Mouse (Mus musculus) 416B (cell line): ENCODE results near the gene Pabpc1l.
"Not testable (repeated sequence)": the region's sequence is repeated elsewhere in the genome, so short reads cannot be mapped to it uniquely, and the experiment has no call there.

Experiments used
- DNase-seq: peaks from one replicate; pipeline ENCODE4 v3.0.0; 2011; ENCODE audit warnings: low read depth

The Pabpc1l gene

DNA sequence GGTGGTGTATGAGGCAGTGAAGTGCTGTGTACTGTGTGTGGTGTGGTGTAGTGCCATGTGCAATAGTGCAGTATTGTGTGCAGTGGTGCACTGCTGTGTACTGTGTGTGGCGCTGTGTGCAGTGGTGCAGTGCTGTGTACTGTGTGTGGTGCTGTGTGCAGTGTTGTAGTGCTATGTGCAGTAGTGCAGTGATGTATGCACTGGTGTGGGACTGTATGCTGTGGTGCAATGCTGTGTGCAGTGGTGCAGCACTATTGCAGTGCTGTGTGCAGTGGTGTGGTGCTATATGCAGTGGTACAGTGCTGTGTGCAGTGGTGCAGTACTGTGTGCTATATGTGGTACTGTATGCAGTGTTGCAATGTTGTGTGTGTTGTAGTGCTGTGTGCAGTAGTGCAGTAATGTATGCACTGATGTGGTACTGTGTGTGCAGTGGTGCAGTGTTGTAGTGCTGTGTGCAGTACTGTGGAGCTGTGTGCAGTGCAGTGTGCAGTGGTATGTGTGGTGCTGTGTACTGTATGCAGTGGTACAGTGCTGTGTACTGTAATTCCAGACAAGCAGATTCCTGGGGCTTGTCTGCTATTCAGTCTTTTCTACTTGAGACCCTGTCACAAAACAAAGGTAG lies 13.3 kb downstream of the Pabpc1l start:
- DNase-seq = no peak

DNA sequence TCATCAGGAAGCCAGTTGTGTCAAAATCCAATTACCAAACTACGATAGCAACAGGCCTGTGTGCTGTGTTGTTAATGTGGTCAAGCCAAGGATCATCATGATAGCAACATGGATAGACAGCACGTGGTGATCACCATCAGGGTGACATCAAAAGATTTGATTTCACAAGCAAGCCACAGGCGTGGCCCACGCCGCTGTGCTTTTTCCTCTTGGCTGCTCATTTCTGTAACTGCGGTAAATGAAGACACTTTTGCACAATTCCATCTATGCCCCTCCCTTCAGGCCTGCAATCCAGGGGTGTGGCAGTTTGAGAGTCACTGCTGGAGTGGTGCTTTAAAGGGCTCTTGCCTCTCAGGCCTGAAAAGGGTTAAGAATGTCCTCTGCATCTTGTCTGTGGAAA lies 15.7 kb downstream of the Pabpc1l start:
- peak; percentile 84 for DNase-seq

DNA sequence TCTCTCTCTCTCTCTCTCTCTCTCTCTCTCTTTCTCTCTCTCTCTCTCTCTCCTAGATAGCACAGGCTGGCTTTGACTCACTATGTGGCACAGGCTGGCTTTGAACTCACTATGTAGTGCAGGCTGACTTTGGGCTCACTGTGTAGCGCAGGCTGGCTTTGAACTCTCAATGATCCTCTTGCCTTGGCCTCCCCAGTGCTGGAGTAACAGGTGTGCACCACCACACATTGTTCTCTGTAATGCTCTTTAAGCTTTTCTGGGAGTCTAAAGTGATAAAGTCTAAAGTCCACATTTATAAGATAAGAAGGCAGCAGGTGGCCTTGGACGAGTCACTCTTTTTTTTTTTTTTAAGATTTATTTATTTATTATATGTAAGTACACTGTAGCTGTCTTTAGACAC lies 16.3 kb downstream of the Pabpc1l start:
- no peak for DNase-seq

DNA sequence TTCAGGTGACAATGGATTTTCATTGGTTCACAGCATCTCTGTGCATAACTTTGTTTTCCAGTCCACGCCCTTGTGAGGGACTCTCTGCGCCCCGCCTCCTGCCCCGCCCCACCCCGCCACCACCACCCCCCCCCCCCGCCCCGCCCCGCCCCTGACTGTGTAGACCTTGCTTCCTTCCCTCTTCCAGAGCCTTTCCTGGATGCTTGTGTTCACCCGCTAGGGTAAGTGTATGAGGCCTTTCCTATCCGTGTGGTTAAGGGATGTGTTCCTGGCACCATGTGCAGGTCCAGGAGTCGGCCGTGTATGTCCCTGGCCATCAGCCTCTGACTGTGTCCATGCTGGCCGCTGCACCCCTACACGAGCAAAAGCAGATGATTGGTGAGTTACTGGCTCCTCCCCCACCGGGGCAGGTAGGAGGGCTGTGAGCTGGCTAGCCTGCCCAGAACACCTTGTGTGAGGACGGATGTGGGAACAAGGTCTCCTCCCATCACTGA lies 22.0 kb downstream of the Pabpc1l start:
- DNase-seq = peak; percentile 26

DNA sequence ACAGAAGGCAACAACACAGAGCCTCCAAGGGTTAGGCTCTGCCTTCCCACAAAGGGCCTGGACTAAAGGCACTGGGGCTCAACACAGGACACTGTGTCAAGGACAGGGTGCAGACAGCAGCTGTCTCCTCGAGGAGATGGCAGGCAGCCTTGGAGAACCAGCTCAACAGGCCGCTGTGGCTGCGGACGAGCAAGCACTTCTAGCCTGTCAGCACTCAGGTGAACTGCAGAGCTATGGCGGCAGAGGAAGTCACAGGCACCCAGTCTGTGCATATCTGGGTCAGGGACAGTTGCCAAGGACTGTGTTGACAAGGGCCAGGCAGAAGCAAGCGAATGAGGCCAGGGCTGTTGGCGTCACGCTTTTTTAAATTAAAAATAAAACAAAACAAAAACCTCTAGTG lies 28.5 kb downstream of the Pabpc1l start:
- DNase-seq = no peak

DNA sequence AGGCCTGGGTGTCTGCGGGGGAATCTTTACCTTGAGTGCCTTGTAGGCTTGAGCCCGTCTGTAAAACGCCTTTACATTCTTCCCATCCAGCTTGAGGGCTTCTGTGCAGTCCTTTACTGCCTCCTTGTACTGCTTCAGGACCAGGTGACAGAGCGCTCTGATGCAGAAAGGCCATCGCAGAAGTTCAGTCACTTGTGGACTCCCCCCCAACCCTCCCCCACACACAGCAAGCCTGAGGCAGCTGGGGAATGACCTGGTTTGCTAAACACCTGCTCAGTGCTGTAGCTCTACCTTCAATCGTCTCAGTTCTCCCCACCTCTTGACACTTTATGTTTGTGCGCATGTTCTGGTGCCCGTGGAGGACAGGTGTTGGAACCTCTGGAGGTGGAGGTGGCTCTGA lies 29.4 kb downstream of the Pabpc1l start:
- no peak for DNase-seq

DNA sequence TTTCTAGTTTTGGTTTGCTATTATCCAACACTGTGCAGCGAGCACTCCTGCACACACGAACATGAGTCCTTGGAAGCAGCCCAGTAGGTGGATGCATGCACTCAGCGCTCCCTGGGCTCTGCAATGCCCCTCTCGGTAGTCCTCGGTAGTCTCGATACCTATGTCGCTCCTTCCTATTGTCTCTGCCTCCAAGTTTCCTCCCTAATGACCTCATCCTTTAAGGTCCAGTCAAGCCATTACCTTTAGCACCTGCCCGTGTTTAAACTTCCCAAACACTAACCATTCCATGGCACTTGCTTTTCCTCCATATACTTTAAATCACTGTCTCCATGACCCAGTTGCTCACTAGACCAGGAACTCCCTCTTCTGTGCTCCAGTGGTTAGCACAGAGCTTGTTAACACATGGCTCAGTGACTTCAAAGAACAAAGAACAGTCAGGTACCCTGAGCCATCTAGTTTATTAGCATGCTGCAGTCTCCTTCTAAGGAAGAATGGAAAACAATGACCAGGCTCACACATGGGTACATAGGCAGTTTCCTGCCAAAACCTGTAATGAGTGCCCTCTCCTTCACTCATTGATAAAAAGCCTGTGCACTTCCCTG lies 34.5 kb downstream of the Pabpc1l start:
- no peak for DNase-seq

DNA sequence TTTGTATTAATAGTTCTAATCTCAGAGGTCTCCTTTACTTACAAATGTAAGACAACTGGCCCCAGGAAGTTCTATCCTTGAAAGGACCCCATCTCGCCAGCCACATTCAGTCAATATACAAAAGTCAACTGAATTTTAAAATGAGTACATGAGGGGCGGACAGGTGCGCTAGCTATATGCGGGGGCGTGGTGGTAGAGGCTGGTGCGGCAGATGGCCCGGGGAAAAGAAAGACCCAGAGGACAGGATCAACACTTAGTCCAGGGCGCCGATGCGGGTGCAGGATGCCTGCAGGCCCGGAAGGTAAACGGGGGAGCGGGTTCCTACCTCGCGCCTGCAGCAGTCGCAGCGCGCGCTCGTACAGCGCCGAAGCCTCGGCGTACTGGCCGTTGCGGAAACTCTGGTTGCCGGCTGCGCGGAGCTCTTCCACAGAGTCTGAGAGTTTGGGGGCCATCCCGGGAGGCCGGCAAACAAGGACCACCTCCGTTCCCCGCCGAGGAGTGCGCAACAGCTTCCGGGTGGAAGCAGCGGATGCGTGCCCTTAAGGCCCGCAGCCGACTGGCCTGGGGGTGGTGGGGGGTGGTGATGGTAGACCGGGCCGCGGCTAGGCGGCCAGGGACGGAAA lies 45.0 kb downstream of the Pabpc1l start, which contains the start of gene Stk4:
TSS of gene Stk4 (plus strand) at position 181 of the 623 bp plus-strand sequence.
- no peak for DNase-seq

DNA sequence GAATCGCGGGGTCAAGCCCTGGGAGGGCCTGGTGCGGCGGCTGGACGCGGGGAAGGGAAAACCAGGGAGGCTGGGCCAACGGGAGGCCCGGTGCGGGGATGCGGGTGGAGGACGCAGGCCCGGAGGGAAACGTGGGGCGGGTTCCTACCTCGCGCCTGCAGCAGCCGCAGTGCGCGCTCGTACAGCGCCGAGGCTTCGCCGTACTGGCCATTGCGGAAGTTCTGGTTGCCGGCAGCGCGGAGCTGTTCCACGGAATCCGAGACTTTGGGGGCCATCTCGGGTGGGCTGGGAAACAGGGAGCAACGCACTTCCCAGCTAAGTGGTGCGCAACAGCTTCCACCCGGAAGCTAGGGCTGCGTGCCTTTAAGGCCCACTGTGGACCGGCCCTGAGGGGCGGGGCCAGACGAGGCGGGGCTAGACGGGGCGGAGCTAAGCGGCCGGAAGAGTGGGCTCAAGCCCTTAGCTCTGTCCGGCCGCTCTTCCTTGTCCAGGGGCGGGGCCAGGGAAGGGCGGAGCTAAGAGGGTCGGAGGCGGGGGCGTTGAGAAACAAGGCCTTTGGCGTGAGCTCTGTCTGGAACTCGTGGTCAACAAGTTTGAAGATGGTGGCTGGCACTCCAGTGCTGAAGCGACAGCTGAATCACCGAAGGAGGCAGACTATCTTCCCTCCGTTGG lies 45.7 kb downstream of the Pabpc1l start, which contains the start of gene Tomm34:
TSS of gene Tomm34 (minus strand) at position 405 of the 672 bp plus-strand sequence.
- peak; percentile 98 for DNase-seq

DNA sequence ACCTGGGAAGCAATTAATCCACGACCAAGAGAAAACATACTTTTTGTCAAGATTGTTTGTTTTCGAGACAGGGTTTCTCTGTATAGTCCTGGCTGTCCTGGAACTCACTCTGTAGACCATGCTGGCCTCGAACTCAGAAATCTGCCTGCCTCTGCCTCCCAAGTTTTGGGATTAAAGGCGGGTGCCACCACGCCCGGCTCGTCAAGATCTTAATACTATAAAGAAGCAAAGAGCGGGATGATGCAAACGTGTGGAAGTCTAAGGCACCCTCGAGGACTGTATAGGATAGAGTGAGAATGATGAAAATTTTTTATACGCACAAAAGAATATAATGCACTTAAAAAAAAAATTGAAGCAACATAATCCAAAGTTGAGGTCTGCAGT lies 46.2 kb downstream of the Pabpc1l start:
- not testable (repeated sequence) for DNase-seq

DNA sequence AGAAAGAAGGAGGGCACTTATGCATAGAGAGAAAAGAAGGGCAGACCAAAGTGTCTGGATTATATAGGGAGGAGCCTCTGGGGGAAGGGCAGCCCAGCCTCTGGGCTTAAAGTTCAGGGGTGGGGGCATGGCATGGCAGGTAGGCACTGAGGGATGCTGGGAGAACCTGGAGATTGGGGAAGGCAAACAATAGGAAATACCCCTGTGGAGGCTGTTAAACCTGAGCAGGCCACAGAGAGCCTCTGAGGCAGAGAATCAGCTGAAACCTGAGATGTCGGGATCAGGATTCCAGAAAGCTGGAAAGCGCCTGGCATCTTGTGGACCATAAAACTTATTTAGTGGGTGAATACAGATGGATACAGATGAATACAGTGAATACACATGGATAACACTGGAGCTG lies 46.9 kb downstream of the Pabpc1l start:
- no peak for DNase-seq

DNA sequence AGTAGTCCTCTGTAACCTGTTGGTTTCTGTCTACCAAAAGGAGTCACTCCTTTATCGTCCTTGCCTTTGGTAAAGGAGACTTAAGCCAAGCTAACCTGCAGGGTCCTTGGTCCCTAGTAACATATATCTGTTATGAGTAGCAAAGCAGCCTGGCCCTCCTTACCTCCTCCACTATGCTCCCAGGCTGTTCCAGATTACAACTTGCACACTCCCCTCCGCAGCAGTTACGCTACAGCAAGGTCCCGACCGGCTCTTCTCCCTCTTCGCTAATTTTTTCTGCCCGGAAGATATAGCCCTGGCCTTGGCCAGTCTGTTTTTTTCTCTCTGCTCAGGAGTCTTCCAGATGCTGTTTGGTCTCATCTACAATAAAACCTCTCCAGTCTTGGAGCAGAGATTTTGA lies 47.9 kb downstream of the Pabpc1l start:
- DNase-seq = no peak

DNA sequence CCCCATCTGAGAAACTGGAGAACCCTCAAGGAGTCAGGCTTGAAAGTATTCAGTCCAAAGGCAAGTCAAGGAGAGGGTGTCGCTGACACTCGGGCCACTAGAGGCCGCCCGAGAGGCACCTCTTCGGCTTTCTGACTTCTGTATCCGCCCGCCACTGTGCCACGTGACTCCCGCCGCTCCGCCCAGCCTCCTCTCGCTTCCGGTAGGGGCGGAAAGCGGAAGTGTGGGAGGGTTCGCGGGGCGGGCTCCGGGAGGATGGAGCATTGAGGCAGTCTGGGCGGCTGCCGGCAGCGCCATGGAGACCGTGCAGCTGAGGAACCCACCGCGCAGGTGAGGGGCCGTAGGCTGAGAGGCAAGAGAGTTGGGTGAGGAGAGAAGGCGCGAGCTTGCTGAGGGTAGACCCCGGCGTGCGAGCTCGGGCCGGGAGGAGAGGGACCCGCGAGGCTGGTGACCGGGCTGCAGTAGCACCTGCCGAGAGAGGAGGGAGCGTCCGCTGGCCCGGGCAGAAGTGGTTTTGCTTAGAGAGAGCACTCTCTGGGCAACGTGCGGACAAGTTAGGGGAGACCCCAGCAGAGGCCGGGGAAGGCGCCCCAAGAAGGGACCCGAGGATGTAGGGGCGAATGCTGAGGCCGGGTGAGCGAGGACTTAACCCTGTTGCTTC lies 48.8 kb downstream of the Pabpc1l start:
- DNase-seq = peak; percentile 96

DNA sequence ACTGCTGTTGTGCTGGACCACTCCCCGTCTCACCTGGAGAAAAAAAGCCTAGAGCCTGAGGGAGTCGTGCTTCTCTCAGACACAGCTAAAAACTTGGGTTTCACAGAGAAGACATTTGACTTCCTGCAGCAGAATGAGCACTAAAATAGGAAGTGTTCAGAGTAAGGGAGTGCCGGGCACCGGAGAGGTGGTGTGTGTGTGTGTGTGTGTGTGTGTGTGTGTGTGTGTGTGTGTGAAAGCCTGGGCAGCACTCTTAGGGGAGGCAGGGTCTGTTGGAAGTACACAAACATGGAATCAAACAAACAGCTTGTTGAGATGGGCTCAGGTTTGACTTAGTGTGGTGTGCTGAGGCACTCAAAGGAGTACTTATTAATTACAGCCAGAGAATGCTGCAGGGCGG lies 49.8 kb downstream of the Pabpc1l start:
- peak; percentile 75 for DNase-seq

DNA sequence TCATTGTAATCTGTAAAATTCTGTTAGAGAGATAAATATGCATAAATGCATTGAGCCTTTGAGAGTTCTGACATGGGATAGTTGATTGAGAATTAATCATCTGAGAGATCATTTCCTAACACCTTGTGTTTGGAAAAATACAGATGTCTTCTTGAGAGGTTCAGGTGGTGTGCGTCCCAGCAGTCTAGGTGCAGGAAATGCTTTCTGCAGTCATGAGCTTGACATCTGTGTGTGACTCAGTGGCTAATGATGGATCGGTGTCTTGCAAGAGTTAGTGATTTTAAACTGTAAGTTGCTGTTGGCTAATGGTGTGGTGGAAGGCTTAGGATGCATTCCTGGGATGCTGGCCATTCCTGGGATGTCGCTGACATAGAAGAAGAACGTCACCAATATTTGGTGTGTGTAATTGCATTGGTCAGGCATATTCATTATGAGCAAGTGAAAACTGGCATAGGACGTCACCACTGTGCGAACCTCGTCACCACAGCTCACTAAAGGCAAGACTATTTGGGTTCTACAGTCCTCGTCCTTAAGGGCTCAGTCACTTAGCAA lies 51.7 kb downstream of the Pabpc1l start:
- DNase-seq = no peak

DNA sequence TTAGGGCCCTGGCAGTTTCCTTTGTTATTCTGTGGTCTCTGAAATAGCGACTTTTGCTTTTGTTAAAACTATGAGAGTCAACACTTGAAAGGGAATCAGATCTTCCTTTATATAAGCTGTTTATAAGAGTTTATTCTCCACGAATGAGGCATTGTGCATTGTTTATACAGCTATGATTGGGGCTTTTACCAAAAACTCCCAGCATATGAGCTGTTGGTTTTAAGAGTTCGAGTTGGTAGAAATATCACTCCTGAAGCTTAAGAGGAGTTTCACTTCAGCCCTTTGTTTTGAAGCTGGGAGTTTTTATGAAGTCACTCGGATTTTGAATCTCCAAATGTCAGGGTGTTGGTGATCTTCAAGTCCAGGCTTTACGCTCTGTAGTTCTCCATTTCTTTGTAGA lies 52.6 kb downstream of the Pabpc1l start:
- no peak for DNase-seq

DNA sequence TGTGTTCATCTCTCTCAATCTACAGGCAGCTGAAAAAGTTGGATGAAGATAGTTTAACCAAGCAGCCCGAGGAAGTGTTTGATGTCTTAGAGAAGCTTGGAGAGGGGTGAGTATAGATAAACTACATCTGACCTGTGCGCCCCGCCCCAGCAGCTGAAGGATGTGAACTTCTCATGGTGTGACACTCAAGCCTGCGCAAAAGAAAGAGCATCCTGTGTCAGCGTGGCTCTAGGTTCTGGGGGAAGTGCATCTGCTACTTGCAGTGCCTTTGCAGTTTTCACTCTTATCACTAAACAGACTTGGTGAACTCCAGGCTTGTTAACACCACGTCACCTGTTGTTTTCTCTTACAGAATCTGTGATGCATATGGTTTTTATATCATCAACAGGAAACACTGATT lies 54.2 kb downstream of the Pabpc1l start:
- no peak for DNase-seq

DNA sequence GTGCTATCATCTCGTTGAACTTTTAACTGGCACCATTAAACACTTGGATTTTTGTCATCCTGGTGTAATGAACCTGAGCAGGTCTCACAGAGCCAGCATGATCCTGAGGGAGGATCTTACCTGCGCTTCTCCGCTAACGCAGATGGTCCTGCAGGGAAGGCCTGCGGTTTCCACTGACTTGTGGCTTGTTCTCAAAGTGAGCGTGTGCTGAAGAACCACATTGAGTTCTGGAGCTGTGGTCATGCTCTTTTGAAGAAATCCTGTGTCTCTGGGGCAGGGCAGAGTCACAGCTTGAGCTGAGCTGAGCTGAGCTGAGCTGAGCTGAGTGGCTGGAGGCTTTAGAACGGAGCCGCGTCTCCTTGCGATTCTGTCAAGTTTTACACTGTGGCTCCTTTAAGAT lies 56.3 kb downstream of the Pabpc1l start:
- DNase-seq = no peak

DNA sequence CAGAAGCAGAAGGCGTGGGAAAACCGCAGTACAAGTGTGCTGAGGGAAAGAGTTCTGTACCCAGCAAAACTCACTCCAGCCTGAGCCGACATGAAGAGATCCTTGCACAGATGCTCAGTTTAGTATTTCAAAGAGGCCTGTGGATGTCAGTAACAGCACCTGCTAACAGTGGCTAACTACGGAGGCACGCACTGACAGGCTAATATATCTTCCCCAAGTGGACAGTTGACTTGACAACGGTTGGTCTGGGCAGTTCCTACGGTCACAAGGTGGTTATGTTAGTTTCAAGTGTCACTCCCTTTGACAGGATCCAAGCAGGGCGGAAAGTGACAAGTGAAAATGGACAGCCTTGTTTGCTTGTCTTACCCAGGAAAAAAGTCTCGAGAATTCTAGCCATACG lies 56.9 kb downstream of the Pabpc1l start:
- DNase-seq = no peak

DNA sequence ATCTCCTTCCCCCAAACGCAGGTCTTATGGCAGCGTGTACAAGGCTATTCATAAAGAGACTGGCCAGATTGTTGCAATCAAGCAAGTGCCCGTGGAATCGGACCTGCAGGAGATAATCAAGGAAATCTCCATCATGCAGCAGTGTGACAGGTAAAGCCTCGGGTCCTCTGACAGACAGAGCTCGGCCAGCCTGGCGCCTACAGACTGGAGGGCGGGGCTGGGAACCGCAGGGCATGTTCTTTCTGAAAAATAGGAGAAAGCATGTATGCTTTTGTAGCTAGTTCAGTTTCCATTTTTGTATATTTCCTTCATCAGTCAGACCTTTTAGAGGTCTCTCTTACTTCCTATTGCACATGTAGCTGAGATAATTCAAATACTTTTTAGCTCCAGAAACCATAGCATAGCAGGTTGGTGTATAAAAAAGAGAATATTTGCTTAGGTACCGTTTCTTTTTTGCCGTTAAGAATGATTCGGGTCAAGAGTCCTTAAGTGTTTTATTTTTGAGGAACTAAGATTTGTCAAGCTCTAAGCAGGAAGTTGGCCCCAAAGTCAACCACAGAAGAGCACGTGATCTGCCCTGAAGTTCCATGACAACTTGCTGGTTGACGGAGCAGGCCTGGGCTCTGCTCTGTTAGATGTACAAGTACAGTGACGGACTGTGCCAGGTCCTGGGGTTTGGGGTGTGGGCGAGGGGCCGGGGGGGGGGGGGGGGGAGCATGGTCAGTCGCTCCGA lies 58.5 kb downstream of the Pabpc1l start:
- peak; percentile 95 for DNase-seq

DNA sequence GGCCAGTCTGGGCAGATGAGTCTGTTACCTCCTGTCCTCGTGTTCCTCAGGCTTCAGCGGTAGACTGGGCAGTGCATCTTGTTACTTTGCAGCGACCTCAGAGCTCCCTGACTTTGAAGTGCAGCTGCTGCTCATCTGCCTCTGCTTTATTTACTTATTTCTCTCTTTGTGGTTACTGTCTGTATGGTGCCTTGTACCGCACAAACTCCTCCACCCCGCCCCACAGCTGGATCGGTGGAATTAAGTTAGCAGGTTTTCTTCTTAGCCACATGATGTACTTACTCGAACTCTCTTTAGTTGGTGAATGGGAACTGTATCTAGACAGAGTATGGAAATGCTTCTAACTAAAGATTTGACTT lies 59.1 kb downstream of the Pabpc1l start:
- DNase-seq = no peak
